Mouse (Mus musculus): ENCODE measurements around the gene Stxbp4.

GRCm38 (mm10) chr11:90657527-90657926 is 19.6 kb upstream of the Stxbp4 start:
- TF ChIP-seq EP300 (IDR thresholded peaks at IDR 0.05; ENCODE audit: insufficient read depth, low read depth, low read length) (no peak), POLR2A (IDR thresholded peaks at IDR 0.05; ENCODE audit: insufficient read depth, low read depth, low read length) (no peak), CTCF (IDR thresholded peaks at IDR 0.05) (no peak)
